ENCODE assay signal across 12 mouse cellular contexts in the genomic region with DNA sequence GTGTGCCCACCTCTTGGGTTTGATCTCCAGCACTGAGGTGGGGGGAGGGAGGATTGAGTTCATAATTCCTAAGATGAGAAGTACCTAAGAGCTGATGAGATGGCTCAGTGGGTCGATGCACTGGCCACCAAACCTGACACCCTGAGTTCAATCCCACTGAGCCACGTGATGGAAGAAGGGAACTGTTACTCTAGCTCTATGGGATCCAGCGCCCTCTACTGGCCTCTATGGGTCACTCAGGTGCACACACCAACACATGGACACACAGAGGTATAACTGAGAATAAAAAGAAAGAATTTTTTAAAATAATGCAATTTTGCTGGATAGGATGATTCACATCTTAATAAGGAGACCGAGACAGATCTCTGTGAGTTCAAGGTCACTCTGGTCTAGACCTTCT. TPM values are rescaled to one million over a fixed set of nuclear protein-coding genes. Genes with fewer than 3 reads are reported as not detected.
A peak's percentile ranks its signal among the peaks of the same experiment; 100 is the strongest.
DNase-seq lines count a peak whose midpoint lies in the region; TF ChIP-seq lines count a peak whose summit lies in the region.
"Had no signal": no experiment of that assay in that cellular context is flagged by ENCODE, and none has a peak within 500 bp of the region (broad histone marks: within the 10 kb centered on the region; RNA-seq: fewer than 3 reads in every experiment).

No protein-coding gene starts in this region.

- H3K27ac ChIP-seq in left cerebral cortex, adult 2 months: no peak overlapping the region
- H3K27ac ChIP-seq: intestine, embryonic 15.5 days; midbrain, embryonic 10.5 days had no signal

- no peak for DNase-seq in left cerebral cortex, adult 2 months (ENCODE audit: extremely low spot score in 1 of 2, low spot score in 2 of 2)
- DNase-seq in left cerebral cortex, adult 9 months (ENCODE audit: low spot score in 2 of 2): no peak
- DNase-seq in MEL-GATA-1-ER (ENCODE audit: extremely low read depth, low read depth): peak; percentile 7
- DNase-seq in induced T-regulatory cell, adult 2 months (ENCODE audit: low read depth): peak; percentile 25
- DNase-seq in right cerebral cortex, postnatal 36 days (ENCODE audit: low spot score in 2 of 2): no peak
- no peak for DNase-seq in cerebellum, adult 11 months
- no peak for DNase-seq in kidney, postnatal 25 days

- intact Hi-C loops in left cerebral cortex, adult 2 months (cut with DNase I): no loop called here

- H3K27me3 ChIP-seq in myocyte (ENCODE audit: control insufficient read depth, insufficient read depth, insufficient read length): no peaks in the 10 kb centered on the region
- H3K27me3 ChIP-seq: forebrain, embryonic 15.5 days; intestine, embryonic 15.5 days had no signal

- no peak for TF ChIP-seq POLR2A in myocyte (IDR thresholded peaks at IDR 0.05; ENCODE audit: insufficient read length, low read depth)

- TF ChIP-seq CTCF in left cerebral cortex, adult 2 months (IDR thresholded peaks at IDR 0.05): peak; percentile 1; the same call in 1 of the 2 replicates

- H3K79me2 ChIP-seq in myocyte (ENCODE audit: control insufficient read depth, insufficient read depth): no peaks in the 10 kb centered on the region

- H3K4me3 ChIP-seq in left cerebral cortex, adult 2 months: no peak overlapping the region
- no peak overlapping the region for H3K4me3 ChIP-seq in myocyte
- H3K4me3 ChIP-seq: forebrain, embryonic 15.5 days; intestine, embryonic 15.5 days; midbrain, embryonic 10.5 days had no signal

- no peaks in the 10 kb centered on the region for H3K36me3 ChIP-seq in myocyte (ENCODE audit: control insufficient read depth, insufficient read depth)
- H3K36me3 ChIP-seq: forebrain, embryonic 15.5 days; intestine, embryonic 15.5 days; midbrain, embryonic 10.5 days had no signal

- H3ac ChIP-seq in myocyte (ENCODE audit: control insufficient read depth, insufficient read length): no peak overlapping the region

- H3K4me2 ChIP-seq in myocyte (ENCODE audit: low read depth): peak overlapping the region; percentile 26
- H3K4me2 ChIP-seq: forebrain, embryonic 15.5 days; intestine, embryonic 15.5 days had no signal

TF ChIP-seq in myocyte, 11 proteins besides CTCF, POLR2A, EP300 and RAD21:
- TF ChIP-seq E2F4 (IDR thresholded peaks at IDR 0.05; ENCODE audit: insufficient read depth): no peak
- TF ChIP-seq SRF (IDR thresholded peaks at IDR 0.05; ENCODE audit: control insufficient read depth, insufficient read length, low read depth): no peak
- no peak for TF ChIP-seq CEBPB (IDR thresholded peaks at IDR 0.05; ENCODE audit: insufficient read depth, poor library complexity, severe bottlenecking)
- TF ChIP-seq MYOG (IDR thresholded peaks at IDR 0.05; ENCODE audit: control insufficient read depth in 1 of 3, insufficient read depth in 1 of 3, insufficient read length in 2 of 3, low read depth in 2 of 3): no peak
- TF ChIP-seq MYOD1 (IDR thresholded peaks at IDR 0.05; ENCODE audit: control insufficient read depth in 1 of 3, insufficient read length in 2 of 3, low read depth in 2 of 3): no peak

RNA-seq across cellular contexts. Expression of gene Isca2, which starts 45.4 kb away (rescaled TPM):
- 10 to 100 TPM; 55.9 to 57.7 TPM for total RNA-seq in left cerebral cortex, adult 2 months (2021)
- 51.2 TPM for polyA plus RNA-seq in myocyte (2012; fragmentation: generic; extraction: Trizol)

RNA-seq across cellular contexts. Expression of gene Npc2, which starts 45.5 kb away (rescaled TPM):
- total RNA-seq in left cerebral cortex, adult 2 months (2021): 10 to 100 TPM; 25.6 to 26.4 TPM
- polyA plus RNA-seq in myocyte (2012; fragmentation: generic; extraction: Trizol): 188 TPM

RNA-seq across cellular contexts. Expression of gene Ltbp2, which starts 57.8 kb away (rescaled TPM):
- under 1 TPM; 0.45 to 0.94 TPM for total RNA-seq in left cerebral cortex, adult 2 months (2021)
- polyA plus RNA-seq in myocyte (2012; fragmentation: generic; extraction: Trizol): 19.7 TPM
- total RNA-seq: common myeloid progenitor, adult 5-6 weeks had no signal

Comparison
In these comparisons a context has a peak if more than half of its experiments do, and no peak if none do; other contexts are left out.
1. DNase-seq: peak in MEL-GATA-1-ER (single experiment) and induced T-regulatory cell, adult 2 months (single experiment); none in left cerebral cortex, adult 2 months (0 of 2), left cerebral cortex, adult 9 months (0 of 2), right cerebral cortex, postnatal 36 days (0 of 2), cerebellum, adult 11 months (single experiment) and kidney, postnatal 25 days (0 of 2).